Mouse (Mus musculus) adrenal gland, adult 2 months (tissue): ENCODE data around the gene Olfr678. TPM values are rescaled to one million over a fixed set of nuclear protein-coding genes. Genes with fewer than 3 reads are reported as not detected.
"Not testable (repeated sequence)": the region's sequence is repeated elsewhere in the genome, so short reads cannot be mapped to it uniquely, and the experiment has no call there.

ENCODE experiments used
- DNase-seq: peaks from one replicate; pipeline ENCODE4 v3.0.0; 2021
- long read RNA-seq: library from polyadenylated mRNA; stranded (forward); transcript quantifications from one replicate; pipeline ENCODE4 v2.0.0, GENCODE M21; 2021
- polyA plus RNA-seq: library from polyadenylated mRNA; depleted of rRNA; stranded (reverse); fragments of >200 nt; gene quantifications from 2 replicates; pipeline ENCODE4 v1.2.3, GENCODE M21; 2012; rRNA removed
- total RNA-seq, 2 experiments: library from RNA; stranded (reverse); gene quantifications; 2 replicates each; pipeline ENCODE4 v1.2.3; 2021

Olfr678 gene
- total RNA-seq (not detected), polyA plus RNA-seq (not detected in 2 replicates)
- long read RNA-seq, result 0 reads

DNA sequence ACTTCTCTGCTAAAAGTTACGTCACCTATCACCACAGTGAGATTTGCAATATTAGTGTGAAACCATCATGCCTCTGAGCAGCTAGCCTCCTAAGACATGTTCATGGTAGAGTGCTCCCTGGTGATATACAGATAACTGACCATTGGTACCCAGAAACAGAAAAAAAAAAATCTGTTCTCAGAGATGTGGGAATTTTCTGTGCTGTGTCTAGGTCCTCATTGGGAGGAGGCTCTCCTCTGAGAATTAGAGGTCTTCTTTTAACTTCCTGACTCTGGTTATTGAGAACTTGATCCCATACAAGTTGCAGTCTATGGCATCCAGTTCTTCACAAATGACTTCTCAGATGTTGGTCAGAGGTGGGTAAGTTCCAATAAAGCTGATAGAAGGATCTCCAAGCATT, at the start of gene Olfr678:
Olfr678 (plus strand) TSS at position 301 of the 400 bp plus-strand sequence.
- no peak for DNase-seq

DNA sequence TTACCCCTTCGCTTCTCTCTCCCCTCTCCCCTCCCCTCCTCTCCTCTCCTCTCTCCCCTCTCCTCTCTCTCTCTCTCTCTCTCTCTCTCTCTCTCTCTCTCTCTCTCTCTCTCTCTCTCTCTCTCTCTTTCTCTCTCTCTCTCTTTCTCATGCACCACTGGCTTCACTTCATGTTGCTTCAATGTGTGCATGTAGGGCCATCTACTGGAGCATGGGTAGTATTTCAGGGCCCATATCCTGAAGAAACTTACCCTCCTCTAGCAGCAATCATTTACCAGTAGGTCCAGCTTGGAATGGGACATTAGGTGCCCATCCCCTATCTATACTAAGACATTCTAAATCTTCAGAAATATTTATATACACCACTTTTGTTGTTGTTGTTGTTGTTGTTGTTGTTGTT, 41.7 kb upstream of the Olfr678 start:
- DNase-seq, result no peak

- DNase-seq, result no peak
Observed at GRCm38 (mm10) chr7:105028360-105028759, 35.9 kb upstream of the Olfr678 start, which contains the start of gene Olfr675. Olfr675 (minus strand) TSS chr7:105028460.

GRCm38 (mm10) chr7:105032398-105032797, 31.9 kb upstream of the Olfr678 start, which contains the start of gene Olfr676:
Olfr676 (plus strand) TSS chr7:105032698.
- no peak for DNase-seq

DNA sequence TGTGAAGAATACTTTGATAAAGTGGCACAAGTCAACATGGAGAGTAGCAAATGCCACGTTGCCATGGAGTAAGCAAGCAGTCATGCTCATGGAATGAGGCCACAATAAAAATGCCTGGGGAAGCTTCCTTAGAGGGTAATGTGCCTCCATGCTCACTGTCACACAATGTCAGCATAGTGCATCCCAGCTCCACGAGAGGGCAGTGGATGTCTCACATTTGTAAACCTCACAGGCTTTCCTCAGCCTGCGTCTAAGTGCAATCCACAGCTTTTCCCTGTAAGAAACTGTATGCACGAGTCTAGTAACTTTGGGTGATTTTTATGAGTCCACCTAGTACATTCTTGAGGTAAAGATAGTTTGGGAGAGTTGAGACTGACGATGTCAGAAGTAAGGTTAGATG, 30.4 kb upstream of the Olfr678 start:
- not testable (repeated sequence) for DNase-seq

- no peak for DNase-seq
Observed at GRCm38 (mm10) chr7:105058951-105059350, 5.3 kb upstream of the Olfr678 start.

GRCm38 (mm10) chr7:105080905-105081304, 16.6 kb downstream of the Olfr678 start, which contains the start of gene Olfr679:
Olfr679 (plus strand) TSS chr7:105081205.
- DNase-seq, result no peak

DNA sequence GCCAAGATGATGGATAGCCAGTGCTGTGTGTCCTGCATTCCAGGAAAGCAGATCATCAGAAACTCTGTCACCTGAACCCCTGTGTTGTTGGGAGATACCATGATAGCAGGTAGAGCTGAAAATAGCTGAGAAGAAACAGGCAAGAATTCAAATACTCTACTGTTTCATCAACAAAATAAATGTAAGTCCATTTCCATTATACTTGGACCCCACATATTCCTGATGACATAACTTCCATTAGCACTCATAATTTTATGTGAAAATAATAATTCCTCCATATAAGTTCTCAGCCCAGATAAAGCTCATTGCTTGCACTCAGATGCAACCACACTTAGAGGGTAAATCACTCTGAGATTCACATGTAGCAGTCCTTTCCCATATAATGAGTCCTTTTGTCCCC, 28.4 kb downstream of the Olfr678 start, which contains the start of gene Olfr680-ps1:
Olfr680-ps1 (minus strand) TSS at position 101 of the 400 bp plus-strand sequence.
- not testable (repeated sequence) for DNase-seq

DNA sequence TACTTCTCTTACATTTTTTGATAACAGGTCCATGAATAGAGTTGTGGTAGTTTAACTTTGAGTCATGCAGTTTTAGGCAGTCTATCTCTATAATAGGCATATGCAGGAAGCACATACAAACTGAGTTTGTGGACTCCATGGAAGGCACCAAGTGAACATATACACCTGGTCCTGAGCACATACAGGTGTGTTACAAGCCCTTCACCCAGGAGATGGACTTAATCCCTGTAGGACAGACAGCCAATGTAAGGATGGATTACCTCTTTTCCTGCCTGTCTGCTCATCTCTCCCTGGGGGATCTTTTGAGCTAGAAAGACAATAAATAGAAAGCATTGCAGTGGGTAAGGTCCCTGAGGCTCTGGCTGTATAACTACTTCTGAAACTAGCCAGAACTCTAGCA, 52.3 kb downstream of the Olfr678 start, which contains the start of gene Olfr681:
Olfr681 (plus strand) TSS at position 301 of the 400 bp plus-strand sequence.
- no peak for DNase-seq

Other genes starting within 250 kb of the Olfr678 start
- under 1 TPM in 1 of 2 experiments, not detected in 1; 0.37 TPM for gene Usp17lb, start 221.9 kb upstream of the Olfr678 start, total RNA-seq
- not detected in 2 replicates for gene Usp17lb, start 221.9 kb upstream of the Olfr678 start, polyA plus RNA-seq
- not detected for gene Usp17la, start 207.5 kb upstream of the Olfr678 start, total RNA-seq
- not detected in 2 replicates for gene Usp17la, start 207.5 kb upstream of the Olfr678 start, polyA plus RNA-seq
- gene Olfr665, start 186.4 kb upstream of the Olfr678 start, total RNA-seq, result not detected
- not detected in 2 replicates for gene Olfr665, start 186.4 kb upstream of the Olfr678 start, polyA plus RNA-seq
- gene Olfr666, start 168.5 kb upstream of the Olfr678 start, total RNA-seq, result not detected
- not detected in 2 replicates for gene Olfr666, start 168.5 kb upstream of the Olfr678 start, polyA plus RNA-seq
- gene Olfr667, start 143.0 kb upstream of the Olfr678 start, total RNA-seq, result not detected
- gene Olfr667, start 143.0 kb upstream of the Olfr678 start, polyA plus RNA-seq, result not detected in 2 replicates
- not detected for gene Olfr668, start 136.4 kb upstream of the Olfr678 start, total RNA-seq
- not detected in 2 replicates for gene Olfr668, start 136.4 kb upstream of the Olfr678 start, polyA plus RNA-seq
- gene Olfr669, start 130.2 kb upstream of the Olfr678 start, total RNA-seq, result not detected
- not detected in 2 replicates for gene Olfr669, start 130.2 kb upstream of the Olfr678 start, polyA plus RNA-seq
- gene Olfr670, start 101.9 kb upstream of the Olfr678 start, total RNA-seq, result not detected
- gene Olfr670, start 101.9 kb upstream of the Olfr678 start, polyA plus RNA-seq, result not detected in 2 replicates
- gene Olfr671, start 85.3 kb upstream of the Olfr678 start, total RNA-seq, result not detected
- not detected in 2 replicates for gene Olfr671, start 85.3 kb upstream of the Olfr678 start, polyA plus RNA-seq
- gene Olfr672, start 62.4 kb upstream of the Olfr678 start, total RNA-seq, result not detected
- not detected in 2 replicates for gene Olfr672, start 62.4 kb upstream of the Olfr678 start, polyA plus RNA-seq
- gene Olfr675, start 36.0 kb upstream of the Olfr678 start, total RNA-seq, result not detected
- not detected in 2 replicates for gene Olfr675, start 36.0 kb upstream of the Olfr678 start, polyA plus RNA-seq
- not detected for gene Olfr676, start 31.8 kb upstream of the Olfr678 start, total RNA-seq
- gene Olfr676, start 31.8 kb upstream of the Olfr678 start, polyA plus RNA-seq, result not detected in 2 replicates
- not detected for gene Olfr677, start 13.1 kb upstream of the Olfr678 start, total RNA-seq
- gene Olfr677, start 13.1 kb upstream of the Olfr678 start, polyA plus RNA-seq, result not detected in 2 replicates
- not detected for gene Olfr679, start 16.7 kb downstream of the Olfr678 start, total RNA-seq
- gene Olfr679, start 16.7 kb downstream of the Olfr678 start, polyA plus RNA-seq, result not detected in 2 replicates
- not detected for gene Olfr680-ps1, start 28.3 kb downstream of the Olfr678 start, total RNA-seq
- gene Olfr680-ps1, start 28.3 kb downstream of the Olfr678 start, polyA plus RNA-seq, result not detected in 2 replicates
- gene Olfr681, start 52.4 kb downstream of the Olfr678 start, total RNA-seq, result not detected
- not detected in 2 replicates for gene Olfr681, start 52.4 kb downstream of the Olfr678 start, polyA plus RNA-seq
- not detected for gene Olfr683, start 82.5 kb downstream of the Olfr678 start, total RNA-seq
- gene Olfr683, start 82.5 kb downstream of the Olfr678 start, polyA plus RNA-seq, result not detected in 2 replicates
- not detected for gene Olfr684, start 99.2 kb downstream of the Olfr678 start, total RNA-seq
- gene Olfr684, start 99.2 kb downstream of the Olfr678 start, polyA plus RNA-seq, result not detected in 2 replicates
- gene Olfr685, start 121.5 kb downstream of the Olfr678 start, total RNA-seq, result not detected
- not detected in 2 replicates for gene Olfr685, start 121.5 kb downstream of the Olfr678 start, polyA plus RNA-seq
- not detected for gene Olfr686, start 143.0 kb downstream of the Olfr678 start, total RNA-seq
- not detected in 2 replicates for gene Olfr686, start 143.0 kb downstream of the Olfr678 start, polyA plus RNA-seq
- not detected for gene Olfr688, start 223.6 kb downstream of the Olfr678 start, total RNA-seq
- not detected in 2 replicates for gene Olfr688, start 223.6 kb downstream of the Olfr678 start, polyA plus RNA-seq
- not detected for gene Olfr689, start 246.7 kb downstream of the Olfr678 start, total RNA-seq
- not detected in 2 replicates for gene Olfr689, start 246.7 kb downstream of the Olfr678 start, polyA plus RNA-seq